Mouse (Mus musculus): ENCODE data around the gene Cxadr. TPM values are rescaled to one million over a fixed set of nuclear protein-coding genes. Genes with fewer than 3 reads are reported as not detected.
"Not testable (repeated sequence)": the region's sequence is repeated elsewhere in the genome, so short reads cannot be mapped to it uniquely, and the experiment has no call there.

Gene Cxadr
- polyA plus RNA-seq, 1 experiment from 2014 or later, result 12.0 TPM

DNA sequence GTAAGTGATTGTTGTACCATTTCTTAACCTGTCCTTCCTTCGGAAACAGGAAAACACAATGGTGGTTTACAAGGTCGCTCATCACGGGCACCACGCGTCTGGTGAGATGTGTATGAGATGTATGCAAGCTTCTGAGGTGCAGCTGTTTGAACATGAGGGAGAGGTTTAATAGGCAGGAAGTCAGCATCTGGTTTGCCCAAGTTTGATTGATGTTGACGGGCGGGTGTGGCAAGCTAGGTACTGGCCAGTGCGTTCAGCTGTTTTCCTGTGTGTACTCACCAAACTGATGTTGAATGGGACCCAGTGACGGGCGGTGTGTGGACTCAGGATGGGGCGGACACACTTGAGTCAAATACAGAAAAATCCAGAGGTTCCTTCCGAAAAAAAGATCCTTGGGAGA is 26.7 kb downstream of the Cxadr start:
- Histone ChIP-seq H3K4me3 (replicated peaks) (no peak overlapping the region), H3K27ac (no peak overlapping the region), H3K36me3 (0 out of 2 replicates have a peak, but pooled peaks cover 3% of the 10 kb centered on the region), H3K4me2 (no peak overlapping the region), H3K9me3 (replicated peaks) (no peaks in the 10 kb centered on the region), H3K9ac (no peak overlapping the region), H3K4me1 (replicated peaks) (no peaks in the 10 kb centered on the region), H3K27me3 (no peaks in the 10 kb centered on the region)
- WGBS (ENCODE audit: insufficient replicate concordance), result 75% methylated on average over 12 of the region's 12 CpGs
- no peak for ATAC-seq (ENCODE audit: low read depth)
- no peak for DNase-seq

DNA sequence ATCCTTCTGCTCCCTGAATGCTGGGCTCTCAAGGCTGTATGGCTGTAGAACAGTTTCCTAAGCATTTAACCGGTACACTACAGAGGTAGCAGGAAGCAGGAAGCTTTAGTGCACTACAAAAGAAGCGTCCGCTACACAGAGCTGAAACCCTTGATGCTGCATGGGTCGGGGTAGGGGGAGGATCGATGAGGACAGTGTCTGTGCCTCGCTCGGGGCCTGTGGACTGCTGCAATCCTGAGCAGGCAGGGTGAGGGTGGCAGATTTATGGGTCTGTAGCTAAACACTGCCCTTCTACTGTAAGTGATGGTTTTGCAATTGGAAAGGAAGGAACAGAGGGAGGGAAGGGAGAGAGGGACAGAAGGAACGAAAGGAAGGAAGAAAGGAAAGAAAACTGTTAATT is 35.9 kb downstream of the Cxadr start:
- Histone ChIP-seq H3K4me3 (replicated peaks) (no peak overlapping the region), H3K4me1 (replicated peaks) (no peaks in the 10 kb centered on the region), H3K4me2 (no peak overlapping the region), H3K9ac (no peak overlapping the region), H3K9me3 (replicated peaks) (no peaks in the 10 kb centered on the region), H3K36me3 (peaks cover 12% of the 10 kb centered on the region; the same call in 1 of the 2 replicates), H3K27me3 (no peaks in the 10 kb centered on the region), H3K27ac (no peak overlapping the region)
- no peak for ATAC-seq (ENCODE audit: low read depth)
- 63% methylated on average over 8 of the region's 8 CpGs for WGBS (ENCODE audit: insufficient replicate concordance)
- DNase-seq, result no peak

DNA sequence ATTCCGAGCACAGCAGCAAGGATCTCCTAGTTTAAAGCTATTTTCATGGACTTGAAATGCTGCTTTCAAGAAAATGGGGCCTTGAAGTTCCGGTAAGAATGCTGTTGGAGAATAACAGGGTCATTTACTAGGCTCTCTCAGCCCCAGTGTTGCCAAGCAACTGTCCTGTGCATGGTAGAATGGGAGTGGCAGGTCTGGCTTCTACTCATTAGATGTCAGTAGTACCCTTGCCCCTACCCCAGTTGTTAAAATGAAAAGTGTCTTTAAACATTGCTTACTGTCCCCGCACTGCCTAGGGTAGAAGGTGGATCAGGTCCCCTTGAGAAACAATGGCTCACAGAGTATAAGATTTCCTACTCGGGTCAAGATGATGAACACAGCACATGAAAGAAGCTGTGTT is 40.1 kb downstream of the Cxadr start:
- H3K36me3 ChIP-seq, result no peaks in the 10 kb centered on the region
- DNase-seq, result no peak
- no peak for ATAC-seq (ENCODE audit: low read depth)
- H3K27me3 ChIP-seq, result no peaks in the 10 kb centered on the region
- no peak overlapping the region for H3K9ac ChIP-seq
- no peaks in the 10 kb centered on the region for H3K4me1 ChIP-seq (replicated peaks)
- no peaks in the 10 kb centered on the region for H3K9me3 ChIP-seq (replicated peaks)
- H3K4me3 ChIP-seq (replicated peaks), result no peak overlapping the region
- 74% methylated on average over 4 of the region's 4 CpGs for WGBS (ENCODE audit: insufficient replicate concordance)
- H3K4me2 ChIP-seq, result no peak overlapping the region
- H3K27ac ChIP-seq, result no peak overlapping the region

DNA sequence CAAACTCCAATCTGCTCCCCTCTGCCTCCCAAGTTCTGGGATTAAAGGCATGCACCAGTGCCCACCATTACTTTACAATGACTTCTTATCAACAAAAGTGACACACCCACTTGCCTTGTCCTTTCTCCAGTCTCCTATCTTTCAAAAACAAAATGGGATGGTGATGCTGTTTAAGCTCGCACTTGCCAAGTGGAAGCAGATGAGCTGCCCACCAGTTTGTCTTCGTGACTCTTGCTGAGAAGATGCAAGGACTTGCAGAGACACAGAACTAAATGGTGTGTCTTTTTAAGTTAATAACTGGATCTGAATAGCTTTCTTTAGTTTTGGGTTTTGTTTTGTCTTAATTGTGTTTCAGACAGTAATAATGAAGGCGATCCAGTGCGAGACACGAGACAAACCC is 41.5 kb downstream of the Cxadr start:
- Histone ChIP-seq H3K27me3 (no peaks in the 10 kb centered on the region), H3K4me2 (no peak overlapping the region), H3K4me3 (replicated peaks) (no peak overlapping the region), H3K36me3 (peaks cover 3% of the 10 kb centered on the region; the same call in 1 of the 2 replicates), H3K9ac (no peak overlapping the region), H3K9me3 (replicated peaks) (no peaks in the 10 kb centered on the region), H3K4me1 (replicated peaks) (no peaks in the 10 kb centered on the region), H3K27ac (no peak overlapping the region)
- 75% methylated on average over 5 of the region's 5 CpGs for WGBS (ENCODE audit: insufficient replicate concordance)
- no peak for ATAC-seq (ENCODE audit: low read depth)
- DNase-seq, result no peak

DNA sequence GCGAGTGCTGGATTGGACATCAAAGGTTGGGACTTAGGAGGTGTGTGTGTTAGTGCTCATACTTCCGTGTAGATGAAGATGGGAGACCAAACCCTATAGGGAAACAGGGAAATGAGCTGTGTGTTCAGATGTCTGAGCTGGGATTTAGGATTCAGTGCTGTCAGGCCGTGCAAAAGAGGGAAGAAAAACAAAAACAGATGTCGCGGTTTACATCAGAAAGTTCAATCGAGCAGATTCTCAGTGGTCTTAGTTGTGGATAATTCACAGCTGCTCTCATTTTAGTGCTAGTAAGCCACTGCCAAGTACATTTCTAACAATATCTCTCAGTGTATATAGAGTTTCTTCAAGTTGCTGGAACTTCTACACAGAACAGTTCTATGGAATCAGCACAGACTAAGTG is 42.5 kb downstream of the Cxadr start:
- ATAC-seq (ENCODE audit: low read depth) (no peak), DNase-seq (no peak)
- no peak overlapping the region for H3K4me3 ChIP-seq (replicated peaks)
- no peaks in the 10 kb centered on the region for H3K4me1 ChIP-seq (replicated peaks)
- H3K9ac ChIP-seq, result no peak overlapping the region
- peaks cover 3% of the 10 kb centered on the region; the same call in 1 of the 2 replicates for H3K36me3 ChIP-seq
- H3K9me3 ChIP-seq (replicated peaks), result no peaks in the 10 kb centered on the region
- WGBS (ENCODE audit: insufficient replicate concordance), result 78% methylated on average over 6 of the region's 6 CpGs
- H3K27me3 ChIP-seq, result no peaks in the 10 kb centered on the region
- H3K27ac ChIP-seq, result no peak overlapping the region
- no peak overlapping the region for H3K4me2 ChIP-seq

DNA sequence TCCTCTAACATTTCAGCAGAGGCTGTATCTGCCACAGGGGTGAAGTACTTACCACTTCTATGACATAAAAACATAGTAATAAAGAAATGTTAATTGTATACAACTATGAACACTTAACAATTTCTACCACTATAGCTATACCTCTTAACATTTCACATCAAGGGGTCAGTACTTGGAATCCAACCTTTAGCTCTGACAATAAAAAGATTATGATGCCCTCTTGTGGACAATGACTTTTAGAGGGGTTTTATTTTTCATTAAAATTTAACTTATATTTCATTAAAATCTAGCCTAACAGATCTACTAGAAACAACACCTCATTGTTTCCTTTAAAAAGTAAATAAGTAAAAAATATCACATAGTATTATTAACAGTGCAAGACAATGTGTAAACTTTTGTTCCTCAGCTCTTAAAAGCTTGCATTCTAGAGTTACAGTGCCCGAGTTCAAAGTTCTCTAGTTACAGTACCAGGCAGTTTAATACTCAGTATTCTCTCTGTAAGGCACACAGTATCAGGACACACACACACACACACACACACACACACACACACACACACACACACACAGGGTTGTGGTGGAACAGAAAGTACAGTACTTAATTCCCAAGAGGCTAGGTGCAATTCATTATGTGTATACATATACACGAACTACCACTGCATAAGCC is 45.5 kb downstream of the Cxadr start:
- no peak overlapping the region for H3K27ac ChIP-seq

DNA sequence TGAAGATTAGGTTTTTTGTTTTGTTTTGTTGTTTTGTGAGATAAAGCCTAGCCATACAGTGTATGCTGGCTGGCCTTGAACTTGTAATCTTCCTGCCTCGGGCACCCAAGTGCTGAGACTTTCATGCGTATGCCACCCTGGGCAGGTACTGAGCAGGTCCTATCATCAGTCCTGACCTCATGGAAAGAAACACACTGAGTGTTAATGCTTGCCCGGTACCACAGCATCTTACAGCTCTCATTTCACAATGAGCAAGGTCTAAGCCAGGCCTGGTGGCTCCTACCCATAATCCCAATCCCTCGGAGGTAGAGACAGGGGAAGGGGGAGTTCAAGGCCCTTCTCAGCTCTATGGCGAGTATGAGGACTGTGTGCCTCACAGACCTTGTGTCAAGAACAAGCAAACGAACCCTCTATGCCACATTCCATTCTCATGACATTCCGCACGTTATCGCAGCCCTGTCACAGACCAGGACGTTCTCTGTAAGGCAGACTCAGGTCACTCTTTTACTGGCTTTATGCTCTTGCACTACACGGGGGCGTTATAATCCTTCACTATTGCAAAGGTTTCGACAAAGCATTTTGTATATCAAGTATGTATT is 46.1 kb downstream of the Cxadr start:
- no peak for DNase-seq
- 74% methylated on average over 13 of the region's 13 CpGs for WGBS (ENCODE audit: insufficient replicate concordance)
- no peak overlapping the region for H3K9ac ChIP-seq
- H3K36me3 ChIP-seq, result peaks cover 8% of the 10 kb centered on the region
- H3K4me2 ChIP-seq, result no peak overlapping the region
- no peaks in the 10 kb centered on the region for H3K9me3 ChIP-seq (replicated peaks)
- no peak overlapping the region for H3K4me3 ChIP-seq (replicated peaks)
- H3K27me3 ChIP-seq, result no peaks in the 10 kb centered on the region
- no peak for ATAC-seq (ENCODE audit: low read depth)
- H3K27ac ChIP-seq, result no peak overlapping the region
- H3K4me1 ChIP-seq (replicated peaks), result no peaks in the 10 kb centered on the region

More for the DNA sequence above, 45.5 kb downstream of the Cxadr start:
- no peak for DNase-seq
- ATAC-seq (ENCODE audit: low read depth), result no peak
- H3K36me3 ChIP-seq, result peaks cover 8% of the 10 kb centered on the region
- H3K9me3 ChIP-seq (replicated peaks), result no peaks in the 10 kb centered on the region
- no peak overlapping the region for H3K4me2 ChIP-seq
- H3K27me3 ChIP-seq, result no peaks in the 10 kb centered on the region
- no peaks in the 10 kb centered on the region for H3K4me1 ChIP-seq (replicated peaks)
- H3K9ac ChIP-seq, result no peak overlapping the region
- WGBS (ENCODE audit: insufficient replicate concordance), result 67% methylated on average over 2 of the region's 2 CpGs
- H3K4me3 ChIP-seq (replicated peaks), result no peak overlapping the region

DNA sequence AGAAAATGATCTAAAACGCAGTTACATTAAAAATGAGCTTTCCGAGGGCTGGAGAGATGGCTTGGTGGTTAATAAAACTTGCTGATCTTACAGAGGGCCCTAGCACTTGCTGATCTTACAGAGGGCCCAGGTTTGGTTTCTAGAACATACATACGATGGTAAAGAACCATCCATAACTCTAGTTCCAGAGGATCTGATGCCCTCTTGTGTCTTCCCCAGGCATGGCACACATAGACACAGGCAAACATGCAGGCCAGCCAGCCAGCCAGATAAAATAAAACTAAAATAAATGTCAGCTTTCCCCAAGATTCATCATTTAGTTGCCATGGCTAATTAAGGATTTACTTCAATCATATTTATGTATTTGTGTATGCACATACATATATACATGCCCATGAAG is 56.5 kb downstream of the Cxadr start:
- H3K9ac ChIP-seq, result no peak overlapping the region
- DNase-seq (no peak), ATAC-seq (ENCODE audit: low read depth) (no peak)
- H3K4me2 ChIP-seq, result no peak overlapping the region
- no peak overlapping the region for H3K27ac ChIP-seq
- H3K27me3 ChIP-seq, result no peaks in the 10 kb centered on the region
- H3K4me3 ChIP-seq (replicated peaks), result no peak overlapping the region
- H3K36me3 ChIP-seq, result peaks cover 31% of the 10 kb centered on the region
- 80% methylated on average over 3 of the region's 3 CpGs for WGBS (ENCODE audit: insufficient replicate concordance)
- no peaks in the 10 kb centered on the region for H3K9me3 ChIP-seq (replicated peaks)
- no peaks in the 10 kb centered on the region for H3K4me1 ChIP-seq (replicated peaks)

DNA sequence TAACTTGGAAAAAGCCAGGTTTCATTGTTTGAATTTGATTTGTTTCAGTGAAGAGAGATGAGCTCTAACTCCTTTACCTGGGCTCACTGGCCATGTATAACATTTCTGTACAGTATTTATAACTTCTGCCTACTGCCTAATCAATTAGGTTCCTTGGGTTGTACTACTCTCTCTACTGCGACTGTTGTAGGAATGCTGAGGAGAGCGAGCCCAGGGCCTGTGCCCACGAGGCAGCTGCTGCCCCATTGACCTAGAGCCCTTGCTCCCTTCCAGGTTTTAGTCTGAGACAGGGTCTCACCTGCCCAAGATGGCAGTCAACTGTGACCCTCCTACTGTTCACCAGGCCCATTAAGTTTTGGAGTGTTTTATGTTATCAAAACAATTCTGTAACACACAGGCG is 60.2 kb downstream of the Cxadr start:
- 87% methylated on average over 4 of the region's 4 CpGs for WGBS (ENCODE audit: insufficient replicate concordance)
- ATAC-seq (ENCODE audit: low read depth) (no peak), DNase-seq (no peak)
- Histone ChIP-seq H3K4me2 (no peak overlapping the region), H3K4me3 (replicated peaks) (no peak overlapping the region), H3K4me1 (replicated peaks) (no peaks in the 10 kb centered on the region), H3K9ac (no peak overlapping the region), H3K9me3 (replicated peaks) (no peaks in the 10 kb centered on the region), H3K36me3 (peaks cover 53% of the 10 kb centered on the region), H3K27me3 (no peaks in the 10 kb centered on the region), H3K27ac (no peak overlapping the region)

DNA sequence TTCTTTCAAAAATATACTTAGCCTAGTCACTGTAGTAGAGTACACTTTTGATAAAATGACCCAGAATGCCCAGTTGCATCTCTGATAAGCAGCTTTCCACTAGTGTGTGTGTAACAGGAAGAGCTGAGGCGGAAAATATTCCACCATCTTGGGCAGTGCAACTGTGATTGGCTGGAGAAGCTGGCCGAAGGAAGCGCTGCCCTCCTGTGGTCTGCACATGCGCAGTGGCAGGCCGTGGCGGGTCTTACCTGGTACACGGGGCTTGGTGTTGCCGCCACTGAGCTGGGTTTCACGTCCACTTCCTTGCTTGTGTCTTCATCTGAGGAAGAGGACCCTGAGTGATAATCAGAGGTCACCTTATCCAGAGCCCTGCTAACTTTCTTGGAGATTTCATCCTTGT is 63.3 kb downstream of the Cxadr start:
- not testable (repeated sequence) for H3K27me3 ChIP-seq; DNase-seq; ATAC-seq (ENCODE audit: low read depth); H3K27ac ChIP-seq; H3K4me3 ChIP-seq (replicated peaks); H3K4me1 ChIP-seq (replicated peaks); H3K4me2 ChIP-seq; H3K9me3 ChIP-seq (replicated peaks); H3K9ac ChIP-seq
- 87% methylated on average over 9 of the region's 9 CpGs for whole genome bisulfite sequencing (ENCODE audit: insufficient replicate concordance)
- H3K36me3 ChIP-seq, result peaks cover 58% of the 10 kb centered on the region

DNA sequence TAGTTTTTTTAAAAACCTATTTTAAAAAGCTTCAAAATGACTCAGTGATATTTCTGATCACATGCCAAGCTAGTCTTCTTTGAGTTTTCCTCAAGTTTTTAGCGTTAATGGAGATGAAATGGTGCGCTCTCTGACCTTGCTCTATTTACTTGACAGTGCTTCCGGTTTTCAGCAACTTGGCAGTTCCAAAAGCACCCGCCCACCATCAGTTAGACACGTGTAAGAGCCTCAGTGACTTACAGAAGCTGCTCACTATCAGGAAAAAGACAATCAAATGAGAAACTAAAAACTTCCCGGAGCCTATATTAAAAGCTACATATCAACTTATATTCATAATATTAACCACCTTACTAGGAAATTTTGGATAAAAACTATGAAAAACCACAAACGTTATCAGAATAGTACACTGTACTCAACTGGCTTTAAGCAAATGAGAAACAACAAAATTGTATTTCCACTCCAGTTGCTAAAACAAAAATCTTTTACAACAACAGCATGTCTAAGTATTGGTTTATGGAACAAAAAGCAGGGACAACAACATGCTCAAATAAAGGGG is 70.3 kb downstream of the Cxadr start:
- Histone ChIP-seq H3K36me3 (peaks cover 40% of the 10 kb centered on the region), H3K4me2 (no peak overlapping the region), H3K27me3 (no peaks in the 10 kb centered on the region), H3K9ac (no peak overlapping the region), H3K4me3 (replicated peaks) (no peak overlapping the region), H3K4me1 (replicated peaks) (peaks cover 18% of the 10 kb centered on the region), H3K27ac (no peak overlapping the region), H3K9me3 (replicated peaks) (no peaks in the 10 kb centered on the region)
- WGBS (ENCODE audit: insufficient replicate concordance), result 57% methylated on average over 7 of the region's 7 CpGs
- DNase-seq, result no peak
- no peak for ATAC-seq (ENCODE audit: low read depth)

DNA sequence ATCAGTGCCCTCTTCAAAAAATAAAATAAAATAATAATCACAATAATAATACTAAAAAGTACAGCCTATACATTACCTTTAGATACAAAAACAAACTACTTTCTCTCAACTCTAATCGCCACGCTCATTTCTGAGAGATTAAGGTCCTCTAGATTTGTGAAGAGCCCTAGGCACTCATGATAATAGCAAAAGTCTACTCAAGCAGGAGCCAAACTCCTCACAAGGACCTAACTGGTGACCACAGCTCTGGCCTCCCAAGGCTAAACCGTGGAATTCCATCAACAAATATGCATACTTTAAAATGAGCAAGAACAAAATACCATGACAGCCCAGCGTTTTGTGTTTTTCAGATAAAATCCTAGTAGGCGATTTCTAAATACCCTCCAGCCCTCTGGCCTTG is 71.5 kb downstream of the Cxadr start:
- no peaks in the 10 kb centered on the region for H3K9me3 ChIP-seq (replicated peaks)
- H3K4me3 ChIP-seq (replicated peaks), result no peak overlapping the region
- no peak overlapping the region for H3K4me2 ChIP-seq
- ATAC-seq (ENCODE audit: low read depth), result no peak
- H3K27ac ChIP-seq, result no peak overlapping the region
- WGBS (ENCODE audit: insufficient replicate concordance), result 77% methylated on average over 5 of the region's 5 CpGs
- H3K36me3 ChIP-seq, result peaks cover 33% of the 10 kb centered on the region
- peaks cover 25% of the 10 kb centered on the region for H3K4me1 ChIP-seq (replicated peaks)
- H3K27me3 ChIP-seq, result no peaks in the 10 kb centered on the region
- DNase-seq, result no peak
- H3K9ac ChIP-seq, result no peak overlapping the region
